Mouse (Mus musculus) monocyte, adult 2 months (primary cell): ENCODE measurements at regions not wholly inside any gene's neighbourhood (a gene's known extent, or its start where the extent isn't known, plus 50 kb on each side); places are given as distances from the start of the nearest gene placed in this dataset.

Source experiments
- DNase-seq, 2 experiments: peaks; one replicate each; pipeline ENCODE4 v3.0.0; 2022; ENCODE audit warnings: low spot score in 2 of 2, low read depth in 1 of 2

GRCm38 (mm10) chr10:126815730-126816129, 85.4 kb downstream of the Atp23 start:
- no peak for DNase-seq

GRCm38 (mm10) chr10:126814968-126815367, 86.2 kb downstream of the Atp23 start:
- DNase-seq: no peak

- no peak for DNase-seq
Observed at GRCm38 (mm10) chr10:126813051-126813593, 88.0 kb downstream of the Atp23 start.

GRCm38 (mm10) chr10:126812243-126812755, 88.9 kb downstream of the Atp23 start:
- DNase-seq: no peak

- DNase-seq: no peak
Observed at GRCm38 (mm10) chr10:126810346-126811095, 90.6 kb downstream of the Atp23 start.

- no peak for DNase-seq
Observed at GRCm38 (mm10) chr10:126809587-126809986, 91.6 kb downstream of the Atp23 start.

GRCm38 (mm10) chr10:126806881-126807280, 94.3 kb downstream of the Atp23 start:
- no peak for DNase-seq

- DNase-seq: no peak
Observed at GRCm38 (mm10) chr10:126802732-126803131, 98.4 kb downstream of the Atp23 start.

GRCm38 (mm10) chr10:126799393-126799792, 101.8 kb downstream of the Atp23 start:
- no peak for DNase-seq

- DNase-seq: no peak
Observed at GRCm38 (mm10) chr10:126793136-126793535, 108.0 kb downstream of the Atp23 start.

- no peak for DNase-seq
Observed at GRCm38 (mm10) chr10:126792371-126792835, 108.8 kb downstream of the Atp23 start.

GRCm38 (mm10) chr10:126788277-126788676, 112.9 kb downstream of the Atp23 start:
- DNase-seq: no peak

GRCm38 (mm10) chr10:126783161-126783560, 118.0 kb downstream of the Atp23 start:
- DNase-seq: no peak

- no peak for DNase-seq
Observed at GRCm38 (mm10) chr10:126776603-126777002, 124.6 kb downstream of the Atp23 start.

- no peak for DNase-seq
Observed at GRCm38 (mm10) chr10:126775946-126776345, 125.2 kb downstream of the Atp23 start.

- DNase-seq: no peak
Observed at GRCm38 (mm10) chr10:126770446-126771020, 130.6 kb downstream of the Atp23 start.

GRCm38 (mm10) chr10:126765648-126766047, 135.5 kb downstream of the Atp23 start:
- DNase-seq: no peak

- DNase-seq: no peak
Observed at GRCm38 (mm10) chr10:126764740-126765139, 136.4 kb downstream of the Atp23 start.

- no peak for DNase-seq
Observed at GRCm38 (mm10) chr10:126763976-126764375, 137.2 kb downstream of the Atp23 start.

GRCm38 (mm10) chr10:126758682-126759081, 142.5 kb downstream of the Atp23 start:
- no peak for DNase-seq

GRCm38 (mm10) chr10:126753201-126753600, 148.0 kb downstream of the Atp23 start:
- no peak for DNase-seq

- no peak for DNase-seq
Observed at GRCm38 (mm10) chr10:126752699-126753098, 148.5 kb downstream of the Atp23 start.
